Mouse (Mus musculus) limb, embryonic 13.5 days (tissue): ENCODE measurements at regions not wholly inside any gene's neighbourhood (a gene's known extent, or its start where the extent isn't known, plus 50 kb on each side); places are given as distances from the start of the nearest gene placed in this dataset.

ENCODE experiments used
- ATAC-seq: fragments of 200-750 bp; cut with Nextera tagmentation; 2 replicates; pipeline ENCODE4 v1.8.0; 2017; ENCODE audit warnings: low read depth, moderate number of reproducible peaks, moderate TSS enrichment; ENCODE audit not compliant: low FRiP score
- H3K27ac ChIP-seq: fragments of 300-500 bp; sonication (generic); 2 replicates; pipeline ENCODE4 v1.5.1; 2015; ENCODE audit warnings: inconsistent platforms, mild to moderate bottlenecking, moderate library complexity
- H3K27me3 ChIP-seq: fragments of 300-500 bp; sonication (generic); 2 replicates; pipeline ENCODE4 v1.6.1; 2015; ENCODE audit warnings: mild to moderate bottlenecking, inconsistent platforms
- H3K36me3 ChIP-seq: fragments of 300-500 bp; sonication (generic); 2 replicates; pipeline ENCODE4 v1.6.1; 2015; ENCODE audit warnings: inconsistent platforms, mild to moderate bottlenecking, moderate library complexity
- H3K4me1 ChIP-seq: fragments of 300-500 bp; sonication (generic); 2 replicates; pipeline ENCODE4 v1.6.1; 2015; ENCODE audit warnings: inconsistent platforms
- H3K4me2 ChIP-seq: fragments of 300-500 bp; sonication (generic); replicated peaks from 2 replicates; pipeline ENCODE4 v1.6.1; 2015; ENCODE audit warnings: inconsistent platforms, mild to moderate bottlenecking, moderate library complexity
- H3K4me3 ChIP-seq: fragments of 300-500 bp; sonication (generic); 2 replicates; pipeline ENCODE4 v1.5.1; 2015; ENCODE audit warnings: moderate library complexity, mild to moderate bottlenecking, inconsistent platforms
- H3K9ac ChIP-seq: fragments of 300-500 bp; sonication (generic); 2 replicates; pipeline ENCODE4 v1.6.1; 2015; ENCODE audit warnings: mild to moderate bottlenecking, inconsistent platforms
- H3K9me3 ChIP-seq: fragments of 300-500 bp; sonication (generic); 2 replicates; pipeline ENCODE4 v1.6.1; 2016; ENCODE audit warnings: inconsistent platforms
- WGBS: fragments of 180-500 bp; shearing (Covaris S2); methylation state at CpG from one replicate; pipeline ENCODE4 v1.1.7; 2015; 5-methylcytosine and 5-hydroxymethylcytosine counted together

DNA sequence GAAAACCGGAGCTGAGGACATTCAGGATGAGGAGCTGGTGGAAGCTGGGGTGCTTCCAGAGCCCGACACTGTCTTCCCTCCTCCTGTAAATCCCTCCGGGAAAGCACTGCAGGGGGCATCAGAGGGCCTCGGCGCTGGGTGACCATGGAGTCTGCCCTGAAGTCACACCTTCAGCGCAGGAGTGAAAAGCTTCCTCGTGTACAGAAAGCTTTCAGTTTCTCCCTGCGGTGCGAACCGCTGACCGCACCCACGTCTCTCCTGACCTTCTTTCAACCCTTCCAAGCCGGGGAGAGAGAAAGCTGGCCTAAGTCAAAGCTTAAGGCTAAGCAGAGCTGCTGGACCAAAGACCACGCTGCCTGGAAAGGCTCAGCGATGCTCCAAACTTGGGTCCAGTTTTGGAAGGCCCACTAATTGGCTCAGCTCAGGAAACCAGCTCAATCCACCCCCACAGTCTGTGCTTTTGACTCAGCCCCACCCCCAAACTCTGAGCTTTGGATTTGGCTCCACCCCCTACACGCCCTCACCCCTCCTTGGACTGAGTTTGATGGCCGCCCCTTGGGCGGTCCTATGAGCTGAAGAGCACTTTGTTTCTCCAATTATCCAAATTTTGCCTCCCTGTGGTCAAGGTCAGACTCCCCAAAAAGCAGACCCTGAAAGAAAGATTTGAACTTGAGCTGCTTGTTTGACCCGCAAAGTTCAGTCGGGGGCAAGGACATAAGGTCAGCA lies 97.0 kb upstream of the Rpl38 start:
- H3K4me3 ChIP-seq, result no peak overlapping the region
- H3K27ac ChIP-seq, result no peak overlapping the region
- no peak overlapping the region for H3K9ac ChIP-seq
- peaks cover 19% of the 10 kb centered on the region for H3K27me3 ChIP-seq
- WGBS, result 38% methylated on average over 20 of the region's 20 CpGs
- peaks cover 16% of the 10 kb centered on the region for H3K9me3 ChIP-seq
- peaks cover 26% of the 10 kb centered on the region for H3K4me1 ChIP-seq
- ATAC-seq, result no peak
- no peak overlapping the region for H3K4me2 ChIP-seq
- H3K36me3 ChIP-seq, result no peaks in the 10 kb centered on the region

DNA sequence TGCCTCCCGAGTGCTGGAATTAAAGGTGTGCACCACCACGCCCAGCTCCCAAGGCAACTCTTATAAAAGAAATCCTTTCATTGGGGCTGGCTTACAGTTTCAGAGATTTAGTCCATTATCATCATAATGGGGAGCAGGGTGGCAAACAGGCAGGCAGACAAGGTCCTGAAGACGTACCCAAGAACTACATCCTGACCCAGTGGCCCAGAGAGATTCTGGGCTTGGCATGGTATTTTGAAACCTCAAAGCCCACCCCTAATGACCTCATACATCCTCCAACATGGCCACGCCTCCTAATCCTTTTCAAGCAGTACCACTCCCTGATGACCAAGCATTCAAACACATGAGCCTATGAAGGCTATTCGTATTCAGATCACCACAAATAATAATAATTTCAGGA lies 98.2 kb upstream of the Rpl38 start:
- H3K4me1 ChIP-seq, result peaks cover 26% of the 10 kb centered on the region
- no peak overlapping the region for H3K9ac ChIP-seq
- peaks cover 8% of the 10 kb centered on the region; the same call in 1 of the 2 replicates for H3K9me3 ChIP-seq
- H3K27me3 ChIP-seq, result peaks cover 19% of the 10 kb centered on the region
- H3K36me3 ChIP-seq, result no peaks in the 10 kb centered on the region
- H3K27ac ChIP-seq, result no peak overlapping the region
- WGBS, result 97% methylated on average over 5 of the region's 5 CpGs
- ATAC-seq, result no peak
- H3K4me2 ChIP-seq, result no peak overlapping the region
- H3K4me3 ChIP-seq, result no peak overlapping the region

DNA sequence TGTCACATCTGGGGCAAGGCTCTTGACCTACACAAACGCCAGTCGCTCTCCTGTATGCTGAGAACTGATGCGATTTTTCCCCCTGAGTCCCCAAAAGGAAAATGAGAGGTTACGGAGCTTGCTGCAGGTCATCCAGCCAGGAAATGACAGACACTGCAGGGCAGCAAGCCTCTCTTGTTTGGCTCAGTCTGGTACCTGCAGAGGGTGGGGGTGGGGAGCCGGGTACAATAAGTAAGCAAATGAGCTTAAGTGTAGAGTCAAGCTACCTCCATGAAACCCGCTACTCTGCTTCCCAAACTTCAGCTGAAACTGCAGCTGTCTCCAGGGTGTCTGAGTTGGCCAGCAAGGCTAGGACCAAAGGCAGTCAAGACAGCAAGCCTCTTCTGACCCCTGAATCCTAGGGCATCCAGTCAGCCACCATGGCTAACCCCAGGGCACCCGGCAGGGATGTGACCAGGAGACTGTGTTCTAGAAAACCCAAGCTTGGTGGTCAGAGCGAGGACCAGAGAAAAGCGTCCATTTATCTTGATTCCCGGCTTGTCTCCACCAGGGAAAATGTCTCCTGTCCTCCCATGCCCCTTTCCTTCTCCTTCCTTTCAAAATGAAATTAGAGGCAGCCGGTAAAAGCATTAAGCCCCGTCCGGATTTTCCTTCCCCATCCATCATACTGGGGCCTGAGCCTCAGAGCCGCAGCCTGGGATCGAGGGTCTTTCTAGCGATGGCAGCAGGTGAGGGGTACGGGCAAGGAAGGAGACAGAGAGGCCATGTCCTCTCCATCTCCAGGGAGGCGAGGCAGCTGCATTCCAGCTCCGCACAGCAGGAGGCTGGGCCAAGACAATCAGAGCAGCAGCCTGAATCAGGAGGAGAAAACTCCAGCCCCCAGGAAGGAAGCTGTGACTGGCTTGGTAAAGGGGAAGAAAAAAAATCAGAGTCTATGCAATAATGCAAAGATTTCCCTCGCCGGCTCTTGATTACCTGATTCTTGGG lies 100.2 kb upstream of the Rpl38 start:
- Histone ChIP-seq H3K4me3 (no peak overlapping the region), H3K27ac (no peak overlapping the region), H3K27me3 (peaks cover 19% of the 10 kb centered on the region), H3K36me3 (no peaks in the 10 kb centered on the region), H3K4me1 (peaks cover 26% of the 10 kb centered on the region), H3K9ac (no peak overlapping the region), H3K9me3 (peaks cover 15% of the 10 kb centered on the region; the same call in 1 of the 2 replicates), H3K4me2 (peak overlapping the region; percentile 45)
- 7% methylated on average over 21 of the region's 21 CpGs for WGBS
- ATAC-seq, result no peak

DNA sequence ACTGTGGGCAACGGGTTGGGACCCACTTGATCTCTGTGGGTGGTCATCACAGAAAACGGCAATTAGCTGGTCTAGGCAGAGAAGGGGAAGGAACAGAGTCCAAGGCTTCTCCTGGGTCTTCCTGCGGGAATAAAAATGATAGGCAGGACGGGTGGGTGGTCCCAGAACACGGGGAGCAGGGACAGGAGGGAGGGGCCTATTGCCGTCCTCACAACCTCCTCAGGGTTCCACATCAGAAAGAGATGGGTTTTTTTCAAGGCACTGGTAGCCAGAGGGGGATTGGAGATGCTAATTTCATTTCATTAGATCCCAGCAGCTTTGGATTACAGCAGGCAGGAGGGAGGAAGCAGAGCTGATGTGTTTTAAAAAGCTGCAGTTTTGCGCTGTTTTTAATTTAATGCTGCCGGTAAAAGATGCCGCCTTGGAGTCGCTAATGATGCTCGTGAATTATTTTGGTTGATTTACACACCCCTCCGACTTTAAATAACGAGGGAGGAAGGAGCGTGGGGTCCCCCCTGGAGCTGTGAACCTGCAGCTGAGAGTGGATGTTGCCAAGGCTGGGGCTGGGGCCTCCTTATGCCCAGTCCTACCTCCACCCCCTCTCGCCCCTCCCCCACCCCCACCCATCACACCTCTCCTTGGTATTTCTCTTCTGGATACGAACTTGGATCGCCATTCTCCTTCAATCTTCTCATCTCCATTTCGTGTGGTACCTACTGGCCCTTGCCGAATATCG lies 101.1 kb upstream of the Rpl38 start:
- peak; percentile 28 for ATAC-seq
- H3K9me3 ChIP-seq, result peaks cover 15% of the 10 kb centered on the region; the same call in 1 of the 2 replicates
- WGBS, result 3% methylated on average over 20 of the region's 20 CpGs
- no peak overlapping the region for H3K9ac ChIP-seq
- H3K36me3 ChIP-seq, result no peaks in the 10 kb centered on the region
- H3K27me3 ChIP-seq, result peaks cover 19% of the 10 kb centered on the region
- H3K4me1 ChIP-seq, result peaks cover 26% of the 10 kb centered on the region
- peak overlapping the region; percentile 45 for H3K4me2 ChIP-seq
- no peak overlapping the region for H3K27ac ChIP-seq
- no peak overlapping the region; the same call in 1 of the 2 replicates for H3K4me3 ChIP-seq

DNA sequence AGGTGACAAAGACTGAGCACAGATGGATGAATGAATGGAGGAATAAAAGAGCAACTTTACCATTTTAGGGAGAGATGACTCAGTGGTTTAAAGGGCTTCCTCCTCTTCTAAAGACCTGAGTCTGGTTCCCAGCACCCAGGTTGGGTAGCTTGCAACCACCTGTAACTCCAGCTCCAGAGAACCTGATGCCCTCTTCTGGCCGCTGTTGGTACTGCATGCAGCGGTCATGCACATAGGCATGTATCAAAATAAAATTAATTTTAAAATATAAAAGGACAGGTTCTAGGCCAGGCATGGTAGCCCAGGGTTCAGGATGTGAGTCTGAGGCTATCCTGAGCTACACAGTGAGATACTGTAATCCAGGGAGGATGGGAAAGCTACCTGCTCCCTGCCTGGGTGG lies 103.4 kb upstream of the Rpl38 start:
- 96% methylated on average over 2 of the region's 2 CpGs for WGBS
- Histone ChIP-seq H3K4me1 (peaks cover 22% of the 10 kb centered on the region), H3K27me3 (peaks cover 37% of the 10 kb centered on the region), H3K4me2 (no peak overlapping the region), H3K9ac (no peak overlapping the region), H3K36me3 (no peaks in the 10 kb centered on the region), H3K9me3 (peaks cover 9% of the 10 kb centered on the region; the same call in 1 of the 2 replicates), H3K27ac (no peak overlapping the region), H3K4me3 (no peak overlapping the region)
- no peak for ATAC-seq

DNA sequence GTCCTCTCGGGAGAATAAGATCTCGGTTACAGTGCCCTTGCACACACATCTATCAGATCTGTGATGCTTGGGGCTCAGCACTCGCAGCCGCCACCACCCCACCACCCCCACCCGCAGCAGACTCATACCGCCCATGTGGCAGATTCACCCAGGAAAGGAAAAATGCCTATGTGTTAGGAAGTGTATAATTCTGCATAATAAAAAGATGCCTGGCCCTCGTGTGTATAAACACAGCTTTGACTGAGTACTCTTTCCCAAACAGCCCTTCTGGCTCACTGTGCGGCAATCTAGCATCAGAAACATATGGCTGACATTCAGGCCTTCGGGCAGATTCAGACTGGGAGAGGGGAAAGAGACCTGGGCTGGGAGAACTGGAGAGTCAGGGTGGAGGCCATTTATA lies 105.2 kb upstream of the Rpl38 start:
- Histone ChIP-seq H3K9ac (no peak overlapping the region), H3K36me3 (no peaks in the 10 kb centered on the region), H3K4me1 (peaks cover 17% of the 10 kb centered on the region), H3K9me3 (peaks cover 9% of the 10 kb centered on the region; the same call in 1 of the 2 replicates), H3K27ac (no peak overlapping the region), H3K4me2 (no peak overlapping the region), H3K27me3 (peaks cover 44% of the 10 kb centered on the region), H3K4me3 (no peak overlapping the region)
- 78% methylated on average over 9 of the region's 9 CpGs for WGBS
- no peak for ATAC-seq

DNA sequence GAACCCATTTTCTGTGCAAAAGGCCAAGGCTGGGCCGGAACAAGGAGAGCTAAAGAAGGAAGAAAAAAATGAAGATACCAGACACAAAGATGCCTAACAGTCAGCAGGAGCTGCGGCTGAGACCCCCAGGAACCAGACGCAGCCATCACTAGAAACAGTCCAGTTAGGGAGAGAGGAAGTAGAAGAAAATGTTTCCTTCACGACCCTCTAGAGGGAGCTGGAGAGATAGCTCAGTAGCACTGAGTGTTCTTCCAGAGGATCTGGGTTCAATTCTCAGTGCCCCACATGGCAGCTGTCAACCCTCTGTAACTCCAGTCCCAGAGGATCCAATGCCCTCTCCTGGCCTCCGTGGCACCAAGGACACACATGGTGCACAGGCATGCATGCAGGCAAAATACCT lies 113.7 kb upstream of the Rpl38 start:
- peaks cover 10% of the 10 kb centered on the region; the same call in 1 of the 2 replicates for H3K27me3 ChIP-seq
- no peak overlapping the region for H3K27ac ChIP-seq
- H3K4me1 ChIP-seq, result peaks cover 8% of the 10 kb centered on the region
- H3K4me2 ChIP-seq, result no peak overlapping the region
- no peaks in the 10 kb centered on the region for H3K9me3 ChIP-seq
- ATAC-seq, result no peak
- H3K36me3 ChIP-seq, result no peaks in the 10 kb centered on the region
- 68% methylated on average over 5 of the region's 5 CpGs for WGBS
- H3K4me3 ChIP-seq, result no peak overlapping the region
- no peak overlapping the region for H3K9ac ChIP-seq

DNA sequence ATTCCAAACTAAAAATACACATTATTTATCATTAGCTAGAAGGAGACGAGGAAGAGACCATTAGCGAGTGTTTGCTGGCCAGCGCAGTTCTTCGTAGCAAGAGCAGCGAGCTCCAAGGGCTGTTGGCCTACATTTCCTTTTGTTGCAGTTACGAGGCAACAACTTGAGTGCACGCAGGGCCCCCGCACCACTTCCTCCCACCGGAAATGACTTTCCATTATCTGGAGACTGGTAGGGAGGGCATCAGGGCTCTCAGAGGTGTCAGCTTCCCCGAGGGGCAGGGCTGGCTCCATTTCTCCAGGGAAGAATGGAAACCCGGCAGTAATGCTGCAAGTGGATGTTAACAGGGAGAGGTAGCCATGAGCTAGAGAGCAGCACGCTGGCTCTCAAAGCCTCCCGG lies 114.3 kb upstream of the Rpl38 start:
- Histone ChIP-seq H3K4me2 (no peak overlapping the region), H3K27ac (no peak overlapping the region)
- WGBS, result 34% methylated on average over 13 of the region's 13 CpGs

DNA sequence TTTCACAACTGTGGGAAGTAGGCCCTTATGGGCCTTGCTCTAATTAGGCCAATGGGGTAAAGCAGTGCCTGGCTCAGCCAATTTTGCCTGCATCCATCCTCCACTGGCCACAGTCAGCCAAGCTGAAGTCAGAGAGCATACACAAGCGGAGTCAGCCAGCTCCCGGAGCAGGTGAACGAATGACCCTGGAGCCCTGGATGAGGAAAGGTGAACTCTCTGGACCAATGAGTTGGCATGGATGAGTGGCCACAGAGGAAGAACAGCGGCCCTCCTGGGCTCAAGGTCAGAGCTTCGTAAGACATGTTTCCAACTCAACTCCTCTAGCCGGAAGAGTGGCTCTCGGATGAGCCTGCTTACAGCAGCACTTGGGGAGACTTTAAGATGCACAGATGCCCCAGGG lies 116.1 kb upstream of the Rpl38 start:
- H3K4me2 ChIP-seq, result no peak overlapping the region
- H3K9me3 ChIP-seq, result no peaks in the 10 kb centered on the region
- no peak overlapping the region for H3K27ac ChIP-seq
- H3K36me3 ChIP-seq, result no peaks in the 10 kb centered on the region
- no peak for ATAC-seq
- H3K4me1 ChIP-seq, result peaks cover 8% of the 10 kb centered on the region
- H3K4me3 ChIP-seq, result no peak overlapping the region
- H3K27me3 ChIP-seq, result no peaks in the 10 kb centered on the region
- no peak overlapping the region for H3K9ac ChIP-seq
- whole genome bisulfite sequencing, result 83% methylated on average over 7 of the region's 7 CpGs

More for the DNA sequence above, 114.3 kb upstream of the Rpl38 start:
- no peak overlapping the region for H3K4me3 ChIP-seq
- H3K27me3 ChIP-seq, result 0 out of 2 replicates have a peak, but pooled peaks cover 4% of the 10 kb centered on the region
- ATAC-seq, result no peak
- peaks cover 8% of the 10 kb centered on the region for H3K4me1 ChIP-seq
- H3K36me3 ChIP-seq, result no peaks in the 10 kb centered on the region
- no peaks in the 10 kb centered on the region for H3K9me3 ChIP-seq
- no peak overlapping the region for H3K9ac ChIP-seq

DNA sequence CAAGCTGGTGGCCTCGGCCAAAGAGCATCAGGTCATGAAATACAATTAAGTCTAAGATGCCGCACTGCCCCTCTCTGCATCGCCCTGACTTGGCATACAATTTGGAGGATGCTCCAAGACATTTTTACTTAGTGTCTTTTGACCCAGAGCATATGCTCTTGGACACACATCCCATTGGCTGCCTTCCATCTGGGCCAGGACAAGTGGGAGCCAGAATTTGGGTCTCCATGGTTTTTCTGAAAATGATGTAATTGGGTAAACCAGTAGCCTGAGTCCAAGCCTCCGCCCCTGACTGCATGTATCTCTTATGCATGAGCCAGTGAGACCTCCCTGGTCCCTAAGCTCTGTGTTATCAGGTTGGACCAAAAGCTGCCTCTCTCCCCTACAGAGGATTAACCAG lies 117.1 kb upstream of the Rpl38 start:
- 96% methylated on average over 4 of the region's 4 CpGs for WGBS
- H3K36me3 ChIP-seq, result no peaks in the 10 kb centered on the region

DNA sequence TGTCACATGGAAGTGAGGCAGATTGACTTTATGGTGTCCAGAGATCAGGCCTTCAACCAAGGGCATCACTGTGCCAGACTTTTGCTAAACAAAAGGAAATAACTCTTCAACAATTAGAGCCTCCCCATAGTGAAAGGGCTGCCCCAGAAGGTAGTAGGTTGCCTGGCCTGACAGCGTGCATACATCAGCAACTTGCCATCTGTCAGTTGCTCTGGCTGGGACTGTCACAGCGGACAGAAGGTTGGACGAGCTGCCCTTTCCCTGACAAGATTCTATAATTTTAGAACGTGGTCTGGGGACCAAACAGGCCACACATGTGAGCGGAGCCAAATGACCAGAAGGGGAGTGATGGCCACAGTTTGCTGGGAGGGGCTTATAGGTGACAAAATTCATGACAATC lies 119.7 kb upstream of the Rpl38 start:
- no peak overlapping the region for H3K27ac ChIP-seq
- ATAC-seq, result no peak
- H3K9me3 ChIP-seq, result no peaks in the 10 kb centered on the region
- no peaks in the 10 kb centered on the region for H3K27me3 ChIP-seq
- no peaks in the 10 kb centered on the region for H3K4me1 ChIP-seq
- WGBS, result 80% methylated on average over 5 of the region's 5 CpGs
- H3K4me2 ChIP-seq, result no peak overlapping the region
- H3K4me3 ChIP-seq, result no peak overlapping the region
- H3K9ac ChIP-seq, result no peak overlapping the region
- H3K36me3 ChIP-seq, result no peaks in the 10 kb centered on the region

More for the DNA sequence above, 117.1 kb upstream of the Rpl38 start:
- Histone ChIP-seq H3K4me2 (no peak overlapping the region), H3K27ac (no peak overlapping the region), H3K4me3 (no peak overlapping the region), H3K4me1 (peaks cover 8% of the 10 kb centered on the region), H3K27me3 (no peaks in the 10 kb centered on the region), H3K9me3 (no peaks in the 10 kb centered on the region), H3K9ac (no peak overlapping the region)
- no peak for ATAC-seq

DNA sequence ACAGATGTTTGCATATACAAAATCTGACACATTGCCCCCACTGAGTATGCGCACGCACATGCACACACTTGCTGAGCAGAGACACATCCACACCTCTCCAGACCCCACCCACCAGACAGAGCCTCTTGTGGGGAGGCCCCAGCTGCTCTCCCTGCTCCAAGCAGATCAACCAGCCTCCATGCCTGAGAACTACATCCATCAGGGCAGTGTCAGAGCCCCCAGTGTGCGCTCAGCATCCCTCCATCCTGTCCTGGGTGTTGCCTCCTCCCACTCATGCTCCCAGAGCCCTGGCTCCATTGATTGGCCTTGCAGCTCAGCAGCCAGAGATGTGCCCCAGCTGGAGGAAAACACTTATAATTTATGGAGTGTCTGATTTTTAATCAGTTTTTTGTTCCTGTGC lies 124.1 kb upstream of the Rpl38 start:
- ATAC-seq, result peak; percentile 40; the same call in 1 of the 2 replicates
- no peaks in the 10 kb centered on the region for H3K4me1 ChIP-seq
- H3K36me3 ChIP-seq, result no peaks in the 10 kb centered on the region
- no peak overlapping the region for H3K4me3 ChIP-seq
- no peaks in the 10 kb centered on the region for H3K9me3 ChIP-seq
- no peaks in the 10 kb centered on the region for H3K27me3 ChIP-seq
- no peak overlapping the region for H3K4me2 ChIP-seq
- no peak overlapping the region for H3K9ac ChIP-seq
- 70% methylated on average over 3 of the region's 3 CpGs for WGBS
- H3K27ac ChIP-seq, result no peak overlapping the region
